Mouse (Mus musculus): ENCODE results near the gene Rfc5. TPM values are rescaled to one million over a fixed set of nuclear protein-coding genes. Genes with fewer than 3 reads are reported as not detected.
A peak's percentile ranks its signal among the peaks of the same experiment; 100 is the strongest.
"Not testable (repeated sequence)": the region's sequence is repeated elsewhere in the genome, so short reads cannot be mapped to it uniquely, and the experiment has no call there.

The Rfc5 gene
- polyA plus RNA-seq, 1 experiment from 2014 or later, result 79.5 TPM

GRCm38 (mm10) chr5:117398007-117398550, 9.2 kb upstream of the Rfc5 start:
- no peak overlapping the region for H3K27ac ChIP-seq (replicated peaks)
- no peaks in the 10 kb centered on the region for H3K27me3 ChIP-seq
- no peak for ATAC-seq (ENCODE audit: low FRiP score, low read depth)
- no peak overlapping the region for H3K4me3 ChIP-seq
- 0 out of 2 replicates have a peak, but pooled peaks cover 4% of the 10 kb centered on the region for H3K4me1 ChIP-seq
- H3K4me2 ChIP-seq (replicated peaks), result no peak overlapping the region
- no peaks in the 10 kb centered on the region for H3K36me3 ChIP-seq
- H3K9ac ChIP-seq (replicated peaks), result no peak overlapping the region
- no peaks in the 10 kb centered on the region for H3K9me3 ChIP-seq
- 31% methylated on average over 4 of the region's 5 CpGs for WGBS

DNA sequence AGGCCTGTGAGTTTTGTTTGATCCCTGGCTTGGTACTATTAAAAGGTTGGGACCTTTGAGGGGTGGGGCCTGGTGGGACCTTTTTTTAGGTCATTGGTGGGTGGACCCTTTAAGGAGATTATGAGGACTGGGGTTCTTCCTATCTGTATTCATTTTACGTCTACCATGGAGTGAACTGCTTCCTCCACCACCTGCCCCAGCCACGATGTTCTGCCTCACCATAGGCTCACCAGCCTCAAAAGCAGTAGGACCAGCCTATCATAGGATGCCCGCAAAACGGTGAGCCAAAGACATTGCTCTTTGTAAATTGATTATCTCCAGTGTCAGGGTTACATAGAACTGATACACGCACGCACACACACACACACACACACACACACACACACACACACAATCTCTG, 8.5 kb upstream of the Rfc5 start:
- H3K36me3 ChIP-seq, result no peaks in the 10 kb centered on the region
- 0 out of 2 replicates have a peak, but pooled peaks cover 4% of the 10 kb centered on the region for H3K4me1 ChIP-seq
- ATAC-seq (ENCODE audit: low FRiP score, low read depth), result no peak
- no peak overlapping the region for H3K27ac ChIP-seq (replicated peaks)
- no peaks in the 10 kb centered on the region for H3K27me3 ChIP-seq
- no peak overlapping the region for H3K4me3 ChIP-seq
- H3K9ac ChIP-seq (replicated peaks), result no peak overlapping the region
- no peak overlapping the region for H3K4me2 ChIP-seq (replicated peaks)
- WGBS, result 93% methylated on average over 6 of the region's 6 CpGs
- 0 out of 2 replicates have a peak, but pooled peaks cover 4% of the 10 kb centered on the region for H3K9me3 ChIP-seq

GRCm38 (mm10) chr5:117396596-117397014, 7.8 kb upstream of the Rfc5 start:
- H3K4me2 ChIP-seq (replicated peaks), result no peak overlapping the region
- no peaks in the 10 kb centered on the region for H3K27me3 ChIP-seq
- H3K9me3 ChIP-seq, result 0 out of 2 replicates have a peak, but pooled peaks cover 4% of the 10 kb centered on the region
- WGBS, result 63% methylated on average over 6 of the region's 6 CpGs
- no peak for ATAC-seq (ENCODE audit: low FRiP score, low read depth)
- H3K9ac ChIP-seq (replicated peaks), result no peak overlapping the region
- H3K27ac ChIP-seq (replicated peaks), result no peak overlapping the region
- H3K4me1 ChIP-seq, result 0 out of 2 replicates have a peak, but pooled peaks cover 4% of the 10 kb centered on the region
- H3K36me3 ChIP-seq, result no peaks in the 10 kb centered on the region
- no peak overlapping the region for H3K4me3 ChIP-seq

GRCm38 (mm10) chr5:117395834-117396233, 7.0 kb upstream of the Rfc5 start:
- WGBS, result 87% methylated on average over 5 of the region's 5 CpGs
- H3K27ac ChIP-seq (replicated peaks), result no peak overlapping the region
- no peak overlapping the region for H3K4me3 ChIP-seq
- H3K36me3 ChIP-seq, result no peaks in the 10 kb centered on the region
- H3K9me3 ChIP-seq, result 0 out of 2 replicates have a peak, but pooled peaks cover 4% of the 10 kb centered on the region
- 0 out of 2 replicates have a peak, but pooled peaks cover 4% of the 10 kb centered on the region for H3K4me1 ChIP-seq
- H3K27me3 ChIP-seq, result no peaks in the 10 kb centered on the region
- no peak overlapping the region for H3K4me2 ChIP-seq (replicated peaks)
- H3K9ac ChIP-seq (replicated peaks), result no peak overlapping the region
- no peak for ATAC-seq (ENCODE audit: low FRiP score, low read depth)

DNA sequence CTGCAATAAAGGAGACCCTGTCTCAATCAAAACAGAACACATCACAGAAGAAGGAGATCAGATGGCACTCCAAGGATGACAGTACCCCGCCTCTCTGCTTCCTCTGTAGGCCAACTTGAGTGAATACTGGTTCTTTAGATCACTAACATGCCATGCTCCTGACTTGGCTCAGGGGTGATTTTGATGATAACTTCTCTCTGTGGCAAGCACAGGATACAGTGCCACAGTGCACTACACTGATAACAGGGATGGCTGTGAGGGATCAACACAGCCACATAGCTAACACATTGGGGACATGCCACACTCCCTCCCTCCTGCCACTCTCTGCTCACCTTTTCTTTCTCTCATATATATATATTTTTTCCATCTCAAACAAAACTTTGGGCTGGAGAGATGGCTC, 2.0 kb upstream of the Rfc5 start:
- 95% methylated on average over 1 of the region's 1 CpGs for WGBS
- Histone ChIP-seq H3K9me3 (0 out of 2 replicates have a peak, but pooled peaks cover 4% of the 10 kb centered on the region), H3K4me2 (replicated peaks) (no peak overlapping the region), H3K9ac (replicated peaks) (no peak overlapping the region), H3K27me3 (no peaks in the 10 kb centered on the region), H3K4me1 (peaks cover 17% of the 10 kb centered on the region), H3K36me3 (no peaks in the 10 kb centered on the region; the same call in 1 of the 2 replicates), H3K4me3 (no peak overlapping the region), H3K27ac (replicated peaks) (no peak overlapping the region)
- ATAC-seq (ENCODE audit: low FRiP score, low read depth), result no peak

GRCm38 (mm10) chr5:117388296-117388751, 523 bp downstream of the Rfc5 start:
- H3K4me2 ChIP-seq (replicated peaks), result peak overlapping the region; percentile 64
- peaks cover 24% of the 10 kb centered on the region for H3K36me3 ChIP-seq
- H3K27ac ChIP-seq (replicated peaks), result peak overlapping the region; percentile 58

DNA sequence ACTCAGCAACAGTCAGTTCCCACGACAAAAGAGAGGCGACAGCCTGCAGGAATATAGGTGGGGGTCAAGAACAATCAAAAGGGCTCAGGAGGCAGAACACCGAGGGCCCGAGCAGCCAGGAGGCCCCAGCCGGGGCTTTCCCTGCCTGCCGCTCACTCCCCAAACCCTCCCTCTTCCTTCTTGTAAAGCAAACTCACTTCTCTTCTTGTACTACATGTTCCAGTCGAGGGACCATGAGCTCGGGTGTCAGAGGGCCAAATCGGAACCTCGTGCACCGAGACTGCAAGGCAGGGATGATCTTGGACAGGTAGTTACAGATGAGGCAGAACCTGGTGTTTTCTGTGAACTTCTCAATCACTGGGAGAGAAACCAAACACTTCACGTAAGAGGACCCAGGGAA, 5.6 kb downstream of the Rfc5 start:
- 76% methylated on average over 12 of the region's 12 CpGs for WGBS
- peaks cover 72% of the 10 kb centered on the region for H3K36me3 ChIP-seq
- peaks cover 11% of the 10 kb centered on the region for H3K4me1 ChIP-seq
- no peak overlapping the region for H3K27ac ChIP-seq (replicated peaks)
- no peak overlapping the region for H3K9ac ChIP-seq (replicated peaks)
- H3K27me3 ChIP-seq, result no peaks in the 10 kb centered on the region
- H3K4me2 ChIP-seq (replicated peaks), result no peak overlapping the region
- ATAC-seq (ENCODE audit: low FRiP score, low read depth), result no peak
- H3K4me3 ChIP-seq, result no peak overlapping the region
- no peaks in the 10 kb centered on the region for H3K9me3 ChIP-seq

More at GRCm38 (mm10) chr5:117388296-117388751, 523 bp downstream of the Rfc5 start:
- peak; percentile 32 for ATAC-seq (ENCODE audit: low FRiP score, low read depth)
- no peaks in the 10 kb centered on the region for H3K27me3 ChIP-seq
- peak overlapping the region; percentile 72 for H3K4me3 ChIP-seq
- 11% methylated on average over 16 of the region's 16 CpGs for WGBS
- 0 out of 2 replicates have a peak, but pooled peaks cover 4% of the 10 kb centered on the region for H3K9me3 ChIP-seq
- H3K4me1 ChIP-seq, result peaks cover 17% of the 10 kb centered on the region
- H3K9ac ChIP-seq (replicated peaks), result peak overlapping the region; percentile 73

GRCm38 (mm10) chr5:117381785-117382184, 7.1 kb downstream of the Rfc5 start:
- Histone ChIP-seq H3K4me3 (no peak overlapping the region), H3K27ac (replicated peaks) (no peak overlapping the region), H3K27me3 (no peaks in the 10 kb centered on the region), H3K4me2 (replicated peaks) (no peak overlapping the region), H3K9me3 (no peaks in the 10 kb centered on the region), H3K9ac (replicated peaks) (no peak overlapping the region), H3K36me3 (peaks cover 81% of the 10 kb centered on the region), H3K4me1 (no peaks in the 10 kb centered on the region)
- ATAC-seq (ENCODE audit: low FRiP score, low read depth), result no peak
- 77% methylated on average over 7 of the region's 7 CpGs for WGBS

- no peak for ATAC-seq (ENCODE audit: low FRiP score, low read depth)
- H3K4me1 ChIP-seq, result no peaks in the 10 kb centered on the region
- H3K4me2 ChIP-seq (replicated peaks), result no peak overlapping the region
- 83% methylated on average over 4 of the region's 4 CpGs for WGBS
- H3K27me3 ChIP-seq, result no peaks in the 10 kb centered on the region
- no peaks in the 10 kb centered on the region for H3K9me3 ChIP-seq
- no peak overlapping the region for H3K27ac ChIP-seq (replicated peaks)
- H3K36me3 ChIP-seq, result peaks cover 92% of the 10 kb centered on the region
- no peak overlapping the region for H3K4me3 ChIP-seq
- H3K9ac ChIP-seq (replicated peaks), result no peak overlapping the region
These were observed 8.6 kb downstream of the Rfc5 start for GRCm38 (mm10) chr5:117380199-117380598.

DNA sequence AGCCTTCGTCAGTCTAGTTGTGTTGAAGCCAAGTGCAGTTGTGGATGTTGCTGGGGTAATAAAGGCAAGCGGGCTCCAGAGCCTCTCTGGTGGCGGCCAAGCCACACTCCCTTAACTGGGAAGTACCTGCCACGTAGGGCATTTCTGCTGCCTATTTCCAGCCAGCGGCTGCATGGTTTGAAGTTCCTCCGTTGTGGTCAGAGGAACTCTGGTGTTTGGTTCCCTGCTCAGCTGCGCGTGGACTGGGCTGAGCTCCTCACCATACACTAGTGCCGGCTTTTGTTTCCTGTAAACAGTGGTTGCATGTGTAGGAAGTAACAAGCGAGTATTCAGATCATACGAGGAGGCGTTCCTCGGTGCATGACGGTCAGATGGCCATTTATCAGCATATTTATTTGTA, 11.1 kb downstream of the Rfc5 start:
- 92% methylated on average over 14 of the region's 14 CpGs for WGBS

DNA sequence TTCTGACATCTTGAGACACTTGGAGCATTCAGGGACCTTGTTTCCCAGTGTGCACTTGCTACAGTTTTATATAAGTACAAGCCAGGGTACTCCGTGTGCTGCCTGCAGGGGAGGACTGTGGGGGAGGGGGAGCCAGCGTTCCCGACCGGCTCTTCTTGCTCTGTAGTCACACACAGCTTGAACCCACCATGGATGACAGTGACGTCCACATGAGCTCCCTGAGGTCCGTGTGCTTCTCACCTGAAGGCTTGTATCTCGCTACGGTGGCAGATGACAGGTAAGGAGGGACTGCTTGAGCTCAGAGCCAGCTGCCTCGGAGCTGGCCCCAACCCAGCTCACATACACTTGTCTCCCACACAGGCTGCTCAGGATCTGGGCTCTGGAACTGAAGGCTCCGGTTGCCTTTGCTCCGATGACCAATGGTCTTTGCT, 12.5 kb downstream of the Rfc5 start:
- no peaks in the 10 kb centered on the region for H3K4me1 ChIP-seq
- no peak overlapping the region for H3K4me2 ChIP-seq (replicated peaks)
- no peaks in the 10 kb centered on the region for H3K27me3 ChIP-seq
- H3K9ac ChIP-seq (replicated peaks), result no peak overlapping the region
- ATAC-seq (ENCODE audit: low FRiP score, low read depth), result no peak
- H3K9me3 ChIP-seq, result no peaks in the 10 kb centered on the region
- WGBS, result 87% methylated on average over 11 of the region's 11 CpGs
- no peak overlapping the region for H3K4me3 ChIP-seq
- H3K27ac ChIP-seq (replicated peaks), result no peak overlapping the region
- H3K36me3 ChIP-seq, result peaks cover 91% of the 10 kb centered on the region

More for the DNA sequence above, 11.1 kb downstream of the Rfc5 start:
- H3K9me3 ChIP-seq; H3K4me1 ChIP-seq; ATAC-seq (ENCODE audit: low FRiP score, low read depth); H3K27ac ChIP-seq (replicated peaks); H3K4me2 ChIP-seq (replicated peaks); H3K27me3 ChIP-seq; H3K4me3 ChIP-seq; H3K9ac ChIP-seq (replicated peaks): not testable (repeated sequence)
- peaks cover 91% of the 10 kb centered on the region for H3K36me3 ChIP-seq

DNA sequence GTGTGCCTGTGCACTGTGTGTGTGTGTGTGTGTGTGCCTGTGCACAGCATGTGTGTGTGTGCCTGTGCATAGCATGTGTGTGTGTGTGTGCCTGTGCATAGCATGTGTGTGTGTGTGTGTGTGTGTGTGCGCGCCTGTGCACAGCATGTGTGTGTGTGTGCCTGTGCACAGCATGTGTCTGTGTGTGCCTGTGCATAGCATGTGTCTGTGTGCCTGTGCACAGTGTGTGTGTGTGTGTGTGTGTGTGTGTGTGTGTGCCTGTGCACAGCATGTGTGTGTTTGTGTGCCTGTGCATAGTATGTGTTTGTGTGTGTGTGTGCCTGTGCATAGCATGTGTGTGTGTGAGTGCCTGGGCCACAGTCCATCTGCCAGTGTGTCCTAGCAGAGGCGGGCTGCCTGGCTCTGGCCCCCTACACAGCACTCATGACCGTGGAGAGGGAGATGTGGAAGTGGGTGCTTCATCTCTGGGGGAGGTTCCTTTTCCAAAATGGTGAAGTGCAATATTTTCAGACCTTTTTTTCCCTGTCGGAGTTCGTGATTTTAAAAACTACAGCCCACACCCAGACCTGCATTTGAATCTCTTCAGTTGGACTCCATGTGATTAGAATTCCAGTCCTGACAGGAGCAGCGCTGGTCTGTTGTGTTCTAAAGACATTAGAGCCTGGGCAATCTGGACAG, 14.3 kb downstream of the Rfc5 start:
- no peaks in the 10 kb centered on the region for H3K27me3 ChIP-seq
- H3K27ac ChIP-seq (replicated peaks), result no peak overlapping the region
- WGBS, result 86% methylated on average over 7 of the region's 7 CpGs
- H3K9me3 ChIP-seq, result no peaks in the 10 kb centered on the region
- peaks cover 91% of the 10 kb centered on the region for H3K36me3 ChIP-seq
- no peak overlapping the region for H3K9ac ChIP-seq (replicated peaks)
- no peak for ATAC-seq (ENCODE audit: low FRiP score, low read depth)
- H3K4me3 ChIP-seq, result no peak overlapping the region
- H3K4me2 ChIP-seq (replicated peaks), result no peak overlapping the region
- H3K4me1 ChIP-seq, result no peaks in the 10 kb centered on the region
